Mouse (Mus musculus): ENCODE data around the gene Lmbr1l.
"Not testable (repeated sequence)": the region's sequence is repeated elsewhere in the genome, so short reads cannot be mapped to it uniquely, and the experiment has no call there.

GRCm38 (mm10) chr15:98918499-98918895, 466 bp upstream of the Lmbr1l start:
- TF ChIP-seq USF1 (IDR thresholded peaks at IDR 0.05; ENCODE audit: low read depth); POLR2A (IDR thresholded peaks at IDR 0.05; ENCODE audit: insufficient read length, low read depth); TCF12 (IDR thresholded peaks at IDR 0.05; ENCODE audit: insufficient read depth, poor library complexity, severe bottlenecking); MAX (IDR thresholded peaks at IDR 0.05; ENCODE audit: low read depth); CEBPB (IDR thresholded peaks at IDR 0.05; ENCODE audit: insufficient read depth, poor library complexity, severe bottlenecking); POLR2AphosphoS2 (IDR thresholded peaks at IDR 0.05; ENCODE audit: insufficient read length, low read depth); TCF3 (IDR thresholded peaks at IDR 0.05; ENCODE audit: insufficient read length, low read depth); MYOG (IDR thresholded peaks at IDR 0.05; ENCODE audit: control insufficient read depth in 1 of 3, insufficient read depth in 1 of 3, insufficient read length in 2 of 3, low read depth in 2 of 3): not testable (repeated sequence)
